Mouse (Mus musculus) lung, embryonic 14.5 days (tissue): ENCODE measurements around the gene Phf13. TPM values are rescaled to one million over a fixed set of nuclear protein-coding genes. Genes with fewer than 3 reads are reported as not detected.

ENCODE experiments used
- ATAC-seq: fragments of 200-750 bp; cut with Nextera tagmentation; 2 replicates; pipeline ENCODE4 v1.8.0; 2017; ENCODE audit warnings: mild to moderate bottlenecking, moderate TSS enrichment, moderate library complexity; ENCODE audit not compliant: insufficient read depth
- DNase-seq: peaks from one replicate; pipeline ENCODE4 v3.0.0-alpha.2; 2015
- H3K27ac ChIP-seq: fragments of 300-500 bp; sonication (generic); 2 replicates; pipeline ENCODE4 v1.5.1; 2014; ENCODE audit warnings: low read depth, mild to moderate bottlenecking, moderate library complexity
- H3K27me3 ChIP-seq: fragments of 300-500 bp; sonication (generic); 2 replicates; pipeline ENCODE4 v1.6.1; 2014; ENCODE audit warnings: low read length, control low read depth; ENCODE audit not compliant: insufficient read depth
- H3K36me3 ChIP-seq: fragments of 300-500 bp; sonication (generic); 2 replicates; pipeline ENCODE4 v1.6.1; 2014; ENCODE audit warnings: control low read depth; ENCODE audit not compliant: insufficient read depth
- H3K4me1 ChIP-seq: fragments of 300-500 bp; sonication (generic); 2 replicates; pipeline ENCODE4 v1.6.1; 2014; ENCODE audit warnings: antibody characterized with exemption, control low read depth; ENCODE audit not compliant: insufficient read depth
- H3K4me2 ChIP-seq: fragments of 300-500 bp; sonication (generic); 2 replicates; pipeline ENCODE4 v1.6.1; 2014; ENCODE audit warnings: mild to moderate bottlenecking
- H3K4me3 ChIP-seq: fragments of 300-500 bp; sonication (generic); 2 replicates; pipeline ENCODE4 v1.5.1; 2014; ENCODE audit warnings: low read depth, low read length
- H3K9ac ChIP-seq: fragments of 300-500 bp; sonication (generic); 2 replicates; pipeline ENCODE4 v1.6.1; 2014
- H3K9me3 ChIP-seq: fragments of 300-500 bp; sonication (generic); 2 replicates; pipeline ENCODE4 v1.6.1; 2016; ENCODE audit warnings: low read depth, low read length, control low read depth
- CTCF ChIP-seq: IDR thresholded peaks from 2 replicates; pipeline ENCODE4 v1.5.1; 2016; ENCODE audit warnings: antibody characterized with exemption, low read depth
- WGBS: fragments of 180-500 bp; shearing (Covaris S2); extraction: QIAGEN DNeasy Blood & Tissue Kit; methylation state at CpG from one replicate; pipeline ENCODE4 v1.1.7; 2014; 5-methylcytosine and 5-hydroxymethylcytosine counted together
- polyA plus RNA-seq: library from polyadenylated mRNA; unstranded; fragments of >200 nt; fragmentation: Nextera tagmentation; extraction: Ambion mirVana; gene quantifications from 2 replicates; pipeline ENCODE4 v1.2.1, GENCODE M21; 2014

The Phf13 gene
- polyA plus RNA-seq, 1 experiment from 2014 or later, result 32.3 TPM

GRCm38 (mm10) chr4:151960513-151960854, 35.6 kb downstream of the Phf13 start:
- Histone ChIP-seq H3K9me3 (no peaks in the 10 kb centered on the region), H3K36me3 (peaks cover 88% of the 10 kb centered on the region), H3K4me2 (no peak overlapping the region), H3K4me3 (no peak overlapping the region), H3K27ac (no peak overlapping the region), H3K27me3 (no peaks in the 10 kb centered on the region), H3K4me1 (no peaks in the 10 kb centered on the region), H3K9ac (no peak overlapping the region; the same call in 1 of the 2 replicates)
- no peak for TF ChIP-seq CTCF
- WGBS, result 74% methylated on average over 3 of the region's 3 CpGs
- peak; percentile 77; the same call in 1 of the 2 replicates for ATAC-seq
- DNase-seq, result no peak

GRCm38 (mm10) chr4:151959849-151960512, 36.1 kb downstream of the Phf13 start:
- TF ChIP-seq CTCF, result no peak
- DNase-seq, result no peak
- no peaks in the 10 kb centered on the region for H3K4me1 ChIP-seq
- no peak overlapping the region for H3K27ac ChIP-seq
- ATAC-seq, result no peak
- H3K9ac ChIP-seq, result no peak overlapping the region; the same call in 1 of the 2 replicates
- no peak overlapping the region for H3K4me2 ChIP-seq
- WGBS, result 89% methylated on average over 11 of the region's 11 CpGs
- H3K27me3 ChIP-seq, result no peaks in the 10 kb centered on the region
- no peak overlapping the region for H3K4me3 ChIP-seq
- H3K36me3 ChIP-seq, result peaks cover 85% of the 10 kb centered on the region
- H3K9me3 ChIP-seq, result no peaks in the 10 kb centered on the region

DNA sequence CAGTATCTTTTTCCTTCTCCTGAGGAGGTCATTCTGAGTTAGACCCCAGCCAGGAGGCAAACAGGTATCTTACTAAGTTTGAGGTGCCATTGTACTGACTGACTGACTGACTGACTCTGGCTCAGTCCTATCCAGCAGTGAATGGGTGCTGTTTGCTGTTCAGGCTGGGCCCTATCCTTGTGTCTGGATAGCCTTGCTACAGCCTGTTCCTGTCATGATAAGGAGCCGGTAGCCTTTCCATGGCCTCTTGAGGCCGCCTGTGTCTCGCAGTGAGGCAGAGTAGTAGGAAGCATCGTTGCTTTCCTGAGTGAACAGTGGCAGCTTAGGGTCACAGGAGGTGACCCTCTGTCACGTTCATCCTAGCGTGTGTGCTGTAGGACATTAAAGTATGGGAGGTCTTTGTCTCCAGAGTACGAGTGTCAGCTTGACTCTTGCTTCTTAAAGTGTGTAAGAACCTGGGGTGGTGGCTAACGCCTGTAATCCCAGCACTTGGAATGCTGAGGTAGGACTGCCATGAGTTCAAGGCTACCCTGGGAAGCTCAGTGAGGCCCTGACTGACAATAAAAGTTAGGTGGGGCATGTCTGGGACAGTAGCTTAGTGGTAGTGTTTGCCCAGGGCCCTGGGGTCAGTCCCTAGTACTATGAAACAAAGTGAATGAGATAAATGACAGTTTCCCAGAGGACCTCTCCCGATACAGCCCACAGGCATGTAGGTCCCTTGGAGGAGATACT, 38.3 kb downstream of the Phf13 start:
- H3K9ac ChIP-seq, result no peak overlapping the region
- ATAC-seq, result no peak; the same call in 1 of the 2 replicates
- peaks cover 84% of the 10 kb centered on the region for H3K36me3 ChIP-seq

GRCm38 (mm10) chr4:151955791-151956190, 40.3 kb downstream of the Phf13 start:
- ATAC-seq (no peak), DNase-seq (no peak)
- no peaks in the 10 kb centered on the region for H3K4me1 ChIP-seq
- no peak overlapping the region for H3K4me3 ChIP-seq
- H3K9ac ChIP-seq, result no peak overlapping the region
- H3K27ac ChIP-seq, result no peak overlapping the region
- H3K4me2 ChIP-seq, result no peak overlapping the region
- H3K27me3 ChIP-seq, result no peaks in the 10 kb centered on the region
- peaks cover 85% of the 10 kb centered on the region for H3K36me3 ChIP-seq
- 86% methylated on average over 1 of the region's 1 CpGs for WGBS
- no peak for TF ChIP-seq CTCF
- no peaks in the 10 kb centered on the region for H3K9me3 ChIP-seq

More for the DNA sequence above, 38.3 kb downstream of the Phf13 start:
- Histone ChIP-seq H3K27me3 (no peaks in the 10 kb centered on the region), H3K4me2 (no peak overlapping the region), H3K27ac (peak overlapping the region; percentile 18; the same call in 1 of the 2 replicates), H3K4me1 (no peaks in the 10 kb centered on the region), H3K9me3 (no peaks in the 10 kb centered on the region), H3K4me3 (no peak overlapping the region)
- DNase-seq, result no peak
- 67% methylated on average over 9 of the region's 9 CpGs for WGBS
- TF ChIP-seq CTCF, result no peak

GRCm38 (mm10) chr4:151953209-151953608, 42.8 kb downstream of the Phf13 start:
- H3K4me3 ChIP-seq, result no peak overlapping the region
- DNase-seq (no peak), ATAC-seq (no peak)
- no peak overlapping the region for H3K9ac ChIP-seq
- H3K27ac ChIP-seq, result no peak overlapping the region
- no peaks in the 10 kb centered on the region for H3K4me1 ChIP-seq
- H3K27me3 ChIP-seq, result no peaks in the 10 kb centered on the region
- WGBS, result 68% methylated on average over 6 of the region's 6 CpGs
- H3K9me3 ChIP-seq, result no peaks in the 10 kb centered on the region
- H3K4me2 ChIP-seq, result no peak overlapping the region
- no peak for TF ChIP-seq CTCF
- H3K36me3 ChIP-seq, result peaks cover 75% of the 10 kb centered on the region

- H3K9me3 ChIP-seq, result no peaks in the 10 kb centered on the region
- H3K4me3 ChIP-seq, result no peak overlapping the region
- H3K9ac ChIP-seq, result no peak overlapping the region
- no peaks in the 10 kb centered on the region for H3K4me1 ChIP-seq
- H3K4me2 ChIP-seq, result no peak overlapping the region
- H3K27ac ChIP-seq, result no peak overlapping the region
- no peaks in the 10 kb centered on the region for H3K27me3 ChIP-seq
- peaks cover 41% of the 10 kb centered on the region for H3K36me3 ChIP-seq
- ATAC-seq, result no peak
- no peak for DNase-seq
- no peak for TF ChIP-seq CTCF
- WGBS, result 87% methylated on average over 14 of the region's 14 CpGs
Observed at GRCm38 (mm10) chr4:151948497-151949471, 47.3 kb downstream of the Phf13 start.
